Mouse (Mus musculus) Patski (cell line): ENCODE measurements around the gene Schip1. TPM values are rescaled to one million over a fixed set of nuclear protein-coding genes. Genes with fewer than 3 reads are reported as not detected.

Experiments used
- ATAC-seq: fragments of 100-300 bp; one replicate; pipeline ENCODE4 v1.8.0; 2021
- CTCF ChIA-PET: fragments of 350-600 bp; sonication (Branson Sonifier 250); formaldehyde crosslinking; loops from one replicate; lab custom pipeline; 2022; ENCODE audit warnings: inconsistent platforms; lab: Charles Lee
- POLR2A ChIA-PET: fragments of 350-600 bp; sonication (Branson Sonifier 250); formaldehyde crosslinking; loops from one replicate; lab custom pipeline; 2022; ENCODE audit warnings: antibody characterized with exemption, inconsistent platforms; lab: Charles Lee
- DNase-seq: peaks from one replicate; pipeline ENCODE4 v3.0.0-alpha.2; 2011; ENCODE audit warnings: low read depth, low spot score
- H3K27me3 ChIP-seq: fragments of 371-371 bp; one replicate; pipeline ENCODE4 v1.5.1; 2021
- CTCF ChIP-seq: fragments of 100-300 bp; IDR thresholded peaks from one replicate; pipeline ENCODE4 v1.5.1; 2021
- in situ Hi-C: fragments of 300-500 bp; cut with MboI; formaldehyde crosslinking; loops from 3 replicates; pipeline ENCODE4 v1.11.1; 2018; ENCODE audit warnings: low pct_unique_long_range_greater_than_20kb, mixed read lengths
- polyA plus RNA-seq: library from polyadenylated mRNA; unstranded; gene quantifications from one replicate; pipeline ENCODE4 v1.2.3, GENCODE M21; 2021

Schip1 gene
- polyA plus RNA-seq, 1 experiment from 2014 or later, result 61.6 TPM

GRCm38 (mm10) chr3:68525361-68525878, 460.8 kb downstream of the Schip1 start:
- ATAC-seq, result peak; percentile 44
- ChIA-PET POLR2A (interaction anchor here (0.6 to 1.0 kb wide), 2 partner anchors 10 to 31 kb away, joined by 3 read pairs; no protein-coding TSS in a partner anchor), CTCF (interaction anchor here (2.0 to 5.8 kb wide), 2 partner anchors 9 to 10 kb away, joined by 9 to 47 read pairs; no protein-coding TSS in a partner anchor)
- in situ Hi-C loops, result no loop called here
- DNase-seq, result no peak
- TF ChIP-seq CTCF, result no peak
- H3K27me3 ChIP-seq, result no peaks in the 10 kb centered on the region

- CTCF ChIA-PET, result interaction anchor here (2.0 to 5.8 kb wide), 2 partner anchors 8 to 11 kb away, joined by 9 to 47 read pairs; no protein-coding TSS in a partner anchor
- in situ Hi-C loops, result no loop called here
- no peak for TF ChIP-seq CTCF
- POLR2A ChIA-PET, result interaction anchor here (1.0 kb wide), 1 partner anchor 9 kb away, joined by 3 read pairs; no protein-coding TSS in a partner anchor
- ATAC-seq (peak; percentile 44), DNase-seq (no peak)
- H3K27me3 ChIP-seq, result no peaks in the 10 kb centered on the region
Observed at GRCm38 (mm10) chr3:68526416-68526815, 461.8 kb downstream of the Schip1 start.

DNA sequence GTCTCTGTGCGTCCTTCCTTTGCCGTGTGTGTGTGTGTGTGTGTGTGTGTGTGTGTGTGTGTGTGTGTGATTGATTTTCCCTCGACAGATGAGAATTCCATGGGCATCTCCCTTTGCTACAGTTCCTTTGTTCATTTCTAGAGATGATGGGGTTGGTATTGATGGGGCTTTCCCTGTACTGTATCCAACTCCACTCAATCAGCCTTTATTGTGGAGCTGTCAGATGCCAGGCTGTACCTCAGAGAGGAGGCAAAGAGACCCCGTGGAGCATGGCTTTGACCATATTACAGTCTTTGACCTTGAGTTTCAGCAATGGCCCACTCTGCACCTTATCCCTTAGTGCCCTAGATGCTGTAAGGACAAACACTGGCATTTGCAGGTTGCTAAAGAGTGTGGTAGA, 462.6 kb downstream of the Schip1 start:
- no peaks in the 10 kb centered on the region for H3K27me3 ChIP-seq
- no peak for DNase-seq
- no peak for TF ChIP-seq CTCF
- POLR2A ChIA-PET, result interaction anchor here (0.6 to 0.7 kb wide), 3 partner anchors 9 to 559 kb away, joined by 3 read pairs; no protein-coding TSS in a partner anchor
- in situ Hi-C loops, result no loop called here
- no peak for ATAC-seq
- CTCF ChIA-PET, result interaction anchor here (5.8 kb wide), 1 partner anchor 11 kb away, joined by 47 read pairs; no protein-coding TSS in a partner anchor

DNA sequence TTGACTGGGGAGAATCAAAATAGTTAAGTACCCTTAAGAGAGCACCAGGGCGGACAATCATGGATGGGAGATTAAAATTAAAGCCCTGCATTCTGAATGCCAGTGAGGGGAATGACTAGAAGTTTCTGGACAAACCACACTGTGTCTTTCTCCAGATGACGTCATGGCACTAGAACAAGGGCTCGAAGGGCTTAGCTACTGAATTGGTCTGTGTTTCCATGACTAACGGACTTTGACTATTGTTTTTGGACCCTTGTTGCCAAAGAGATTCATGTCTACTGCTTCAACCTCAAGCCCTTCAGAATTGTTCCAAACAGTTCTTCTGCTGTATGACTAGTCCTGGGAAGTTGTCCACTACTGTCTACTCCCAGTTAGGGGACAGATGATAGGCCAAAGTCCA, 467.3 kb downstream of the Schip1 start:
- ChIA-PET CTCF (interaction anchor here (0.9 kb wide), 1 partner anchor 16 kb away, joined by 3 read pairs; no protein-coding TSS in a partner anchor), POLR2A (no interaction called here)
- ATAC-seq (no peak), DNase-seq (no peak)
- TF ChIP-seq CTCF, result no peak
- in situ Hi-C loops, result no loop called here
- no peaks in the 10 kb centered on the region for H3K27me3 ChIP-seq

DNA sequence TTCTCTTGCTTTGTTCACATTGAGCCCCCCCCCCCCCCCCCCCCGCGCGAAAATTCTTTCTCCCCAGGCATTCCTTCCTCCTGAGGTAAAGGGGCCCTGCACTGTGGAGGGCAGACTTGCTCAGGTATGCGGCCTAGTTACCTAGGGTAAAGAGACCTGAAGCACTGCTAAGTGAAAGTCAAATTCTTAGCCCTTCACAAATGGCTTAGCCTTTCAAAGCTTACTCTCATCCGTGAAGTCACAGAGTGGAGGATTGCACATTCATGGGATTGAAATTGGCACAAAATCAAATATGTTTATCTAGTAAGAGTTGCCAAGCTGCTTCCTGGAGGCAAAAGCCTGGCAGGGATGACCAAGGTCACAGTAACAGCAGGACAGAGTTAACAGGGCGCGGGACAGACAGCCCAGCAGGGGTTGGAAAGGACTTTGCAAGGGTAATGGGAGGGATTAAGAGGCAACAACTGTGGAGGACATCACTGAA, 470.0 kb downstream of the Schip1 start:
- in situ Hi-C loops, result no loop called here
- ChIA-PET CTCF (interaction anchor here (0.9 to 2.7 kb wide), 11 partner anchors 9 to 477 kb away, joined by 3 to 13 read pairs (median 5); no protein-coding TSS in a partner anchor), POLR2A (interaction anchor here (0.7 to 3.2 kb wide), 7 partner anchors 11 to 64 kb away, joined by 4 to 22 read pairs (median 5); no protein-coding TSS in a partner anchor)
- DNase-seq (peak; percentile 85), ATAC-seq (peak; percentile 92)
- H3K27me3 ChIP-seq, result no peaks in the 10 kb centered on the region
- TF ChIP-seq CTCF, result no peak

DNA sequence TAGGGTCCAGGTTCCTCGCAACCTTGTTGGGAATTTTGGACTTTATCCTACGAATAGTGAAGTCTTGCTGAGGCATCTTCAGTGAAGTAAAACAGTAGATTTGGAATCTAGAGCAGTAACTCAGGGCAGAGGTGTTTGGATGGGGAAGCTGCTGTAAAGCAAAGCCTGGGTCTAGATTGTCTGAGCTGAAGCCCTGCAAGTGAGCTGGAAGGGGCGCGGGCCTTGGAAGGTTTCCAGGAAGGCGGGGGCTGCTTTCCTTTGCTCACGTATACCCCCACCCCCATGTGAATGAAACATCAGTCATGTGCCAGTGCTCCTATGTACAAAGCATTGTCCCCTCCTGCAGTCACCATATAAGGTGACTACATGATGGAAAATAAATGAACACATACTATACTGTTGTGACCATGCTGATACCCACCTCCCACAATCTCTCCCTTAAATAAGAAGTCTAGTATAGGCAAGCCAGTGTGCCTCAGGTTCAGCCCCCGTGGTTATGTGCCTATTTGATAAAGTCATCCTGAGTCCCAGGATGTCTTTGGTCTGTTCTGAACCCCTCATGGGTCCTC, 470.6 kb downstream of the Schip1 start:
- H3K27me3 ChIP-seq, result no peaks in the 10 kb centered on the region
- ATAC-seq (no peak), DNase-seq (no peak)
- no peak for TF ChIP-seq CTCF
- CTCF ChIA-PET, result interaction anchor here (0.9 to 2.7 kb wide), 14 partner anchors 8 to 477 kb away, joined by 3 to 13 read pairs (median 4); no protein-coding TSS in a partner anchor
- in situ Hi-C loops, result no loop called here
- POLR2A ChIA-PET, result interaction anchor here (0.8 to 3.2 kb wide), 9 partner anchors 9 to 66 kb away, joined by 3 to 22 read pairs (median 5); no protein-coding TSS in a partner anchor

DNA sequence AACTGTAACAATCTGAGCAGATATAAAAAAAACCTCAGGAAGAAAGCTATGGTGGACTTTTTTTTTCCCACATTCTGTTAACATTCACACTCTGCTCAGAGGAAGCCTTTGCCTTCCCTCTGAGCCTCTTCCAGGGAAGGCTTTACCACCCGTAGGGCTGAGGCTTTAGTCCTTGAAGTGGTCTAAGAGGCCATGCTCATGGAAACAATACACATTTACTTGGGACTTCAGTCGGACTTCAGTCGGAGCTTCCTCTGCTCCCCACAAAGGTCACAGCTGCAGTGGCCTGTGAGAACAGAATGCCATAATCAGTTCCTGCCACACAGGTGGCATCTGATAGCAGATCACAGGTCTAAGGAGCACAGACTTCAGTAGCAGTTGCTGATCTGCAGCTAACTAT, 471.5 kb downstream of the Schip1 start:
- ATAC-seq (no peak), DNase-seq (no peak)
- H3K27me3 ChIP-seq, result no peaks in the 10 kb centered on the region
- CTCF ChIA-PET, result interaction anchor here (1.0 to 2.7 kb wide), 8 partner anchors 10 to 66 kb away, joined by 3 to 11 read pairs (median 3); no protein-coding TSS in a partner anchor
- POLR2A ChIA-PET, result interaction anchor here (0.8 to 3.2 kb wide), 6 partner anchors 10 to 66 kb away, joined by 3 to 22 read pairs (median 4); no protein-coding TSS in a partner anchor
- in situ Hi-C loops, result no loop called here
- TF ChIP-seq CTCF, result no peak

- CTCF ChIA-PET, result interaction anchor here (1.2 to 11.0 kb wide), 6 partner anchors 17 to 483 kb away, joined by 3 to 102 read pairs (median 22); no protein-coding TSS in a partner anchor
- POLR2A ChIA-PET, result interaction anchor here (1.1 to 2.4 kb wide), 3 partner anchors 47 to 73 kb away, joined by 3 to 8 read pairs (median 7); no protein-coding TSS in a partner anchor
- TF ChIP-seq CTCF, result no peak
- ATAC-seq (no peak), DNase-seq (no peak)
- H3K27me3 ChIP-seq, result no peaks in the 10 kb centered on the region
- in situ Hi-C loops, result loop anchor here (5.0 to 10.0 kb wide), 3 partner anchors 49 to 917 kb away; no protein-coding TSS in a partner anchor
Observed at GRCm38 (mm10) chr3:68541688-68542087, 477.1 kb downstream of the Schip1 start.

DNA sequence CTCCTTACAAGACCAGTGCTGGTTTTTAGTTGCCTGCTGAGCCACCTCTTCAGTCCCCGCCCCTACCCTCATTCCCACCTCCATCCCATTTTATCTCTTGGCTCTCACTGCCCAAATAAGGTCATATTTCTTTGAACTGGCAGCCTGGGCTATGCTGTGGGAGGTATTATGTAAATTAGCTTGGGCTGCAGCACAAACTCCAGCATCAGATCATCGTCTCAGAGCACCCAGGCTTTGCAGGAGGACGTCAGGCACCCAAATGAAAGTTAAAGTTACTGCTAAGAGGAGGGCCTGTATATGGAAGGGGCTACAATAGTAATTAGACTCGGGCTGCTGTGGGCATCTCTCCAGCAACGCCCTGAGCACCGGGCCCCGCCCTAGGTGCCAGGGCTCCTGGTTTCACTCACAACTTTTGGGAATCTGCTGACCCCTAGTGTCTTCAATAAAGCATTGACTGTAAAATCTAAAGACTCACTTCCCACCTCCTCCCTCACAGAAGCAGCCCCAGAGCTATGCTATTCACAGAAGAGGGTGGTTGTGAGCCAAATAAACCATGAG, 478.4 kb downstream of the Schip1 start:
- in situ Hi-C loops, result loop anchor here (5.0 to 10.0 kb wide), 3 partner anchors 51 to 918 kb away; no protein-coding TSS in a partner anchor
- peak; percentile 88 for ATAC-seq
- POLR2A ChIA-PET, result interaction anchor here (0.7 to 2.4 kb wide), 6 partner anchors 42 to 74 kb away, joined by 3 to 8 read pairs (median 4); no protein-coding TSS in a partner anchor

More for the DNA sequence above, 478.4 kb downstream of the Schip1 start:
- CTCF ChIA-PET, result interaction anchor here (0.7 to 11.0 kb wide), 17 partner anchors 8 to 486 kb away, joined by 3 to 102 read pairs (median 4); no protein-coding TSS in a partner anchor
- TF ChIP-seq CTCF, result peak; percentile 97
- DNase-seq, result peak; percentile 68
- no peaks in the 10 kb centered on the region for H3K27me3 ChIP-seq
